Mouse (Mus musculus): ENCODE data around the gene Slc22a4. TPM values are rescaled to one million over a fixed set of nuclear protein-coding genes. Genes with fewer than 3 reads are reported as not detected.

The Slc22a4 gene
- total and polyA plus RNA-seq, 3 experiments, result 3.5 to 5.8 TPM; not detected in 1

DNA sequence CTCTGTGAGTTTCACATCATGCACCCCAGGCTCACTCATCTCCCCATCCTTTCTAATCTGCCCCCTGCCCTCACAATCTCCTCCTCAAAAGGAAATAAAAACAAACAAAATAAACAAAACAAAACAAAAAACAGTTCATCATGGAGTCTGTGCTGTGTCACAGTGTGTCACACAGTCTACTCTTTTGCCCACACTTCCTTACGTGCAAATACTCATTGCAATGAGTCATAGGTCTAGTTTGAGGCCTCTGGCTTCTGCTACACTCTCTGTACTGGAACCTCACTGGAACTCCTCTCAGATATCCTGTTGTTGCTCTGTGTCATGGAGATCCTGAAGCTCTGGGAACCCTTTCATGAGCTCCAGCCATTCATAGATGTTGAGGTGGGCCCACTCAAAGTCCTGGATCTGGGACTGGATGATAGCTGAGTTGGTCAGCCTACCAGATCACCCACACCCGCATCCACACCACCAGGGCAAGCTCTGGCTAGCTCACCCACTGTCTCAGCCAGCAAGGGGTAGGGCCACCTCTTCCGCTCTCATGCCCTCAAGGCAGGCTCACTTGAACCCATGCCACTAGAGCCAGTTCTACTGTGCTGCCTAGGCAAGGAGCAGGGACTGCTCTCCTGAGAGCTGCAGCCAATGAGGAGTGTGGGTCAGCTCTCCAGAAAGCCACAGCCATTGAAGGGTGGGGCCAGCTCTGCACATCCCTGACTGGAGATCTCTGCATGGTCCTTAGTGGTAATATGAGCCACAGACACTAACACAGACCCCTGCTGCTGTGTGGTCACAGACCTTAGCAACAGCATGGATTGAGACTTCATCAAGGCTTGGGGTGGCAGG is 8.8 kb downstream of the Slc22a4 start:
- no peaks in the 10 kb centered on the region for H3K79me2 ChIP-seq (ENCODE audit: control insufficient read depth, insufficient read depth, low read length, poor library complexity)
- peaks cover 0 to 3% of the 10 kb centered on the region in 2 experiments; a peak in 2 of 4 replicates for H3K36me3 ChIP-seq (ENCODE audit: control insufficient read depth in 1 of 2, insufficient read depth in 2 of 2, low read length in 2 of 2)
- H3K27ac ChIP-seq (ENCODE audit: control insufficient read depth, low read depth, low read length), result no peak overlapping the region
- H3K4me1 ChIP-seq (ENCODE audit: control insufficient read depth in 1 of 2, insufficient read depth in 2 of 2, low read length in 2 of 2), result peaks cover 0 to 3% of the 10 kb centered on the region in 2 experiments; a peak in 3 of 4 replicates
- no peak for TF ChIP-seq NELFE (IDR thresholded peaks at IDR 0.05; ENCODE audit: low read depth, low read length)
- TF ChIP-seq MAZ (IDR thresholded peaks at IDR 0.05; ENCODE audit: low read depth, low read length), result no peak
- TF ChIP-seq CTCF (IDR thresholded peaks at IDR 0.05 in 2 of 3, conservative IDR thresholded peaks at IDR 0.05 in 1 of 3; ENCODE audit: control insufficient read depth in 1 of 3, insufficient read depth in 1 of 3, low read depth in 2 of 3, low read length in 3 of 3, poor library complexity in 1 of 3, severe bottlenecking in 1 of 3), result no peak
- no peak for TF ChIP-seq ETS1 (IDR thresholded peaks at IDR 0.05; ENCODE audit: low read depth, low read length)
- TF ChIP-seq POLR2A (IDR thresholded peaks at IDR 0.05; ENCODE audit: control insufficient read depth in 1 of 2, insufficient read depth in 1 of 2, low read depth in 1 of 2, low read length in 2 of 2, poor library complexity in 1 of 2), result no peak
- no peak for TF ChIP-seq ELF1 (IDR thresholded peaks at IDR 0.05; ENCODE audit: low read depth, low read length)
- no peak for TF ChIP-seq MAFK (IDR thresholded peaks at IDR 0.05; ENCODE audit: borderline replicate concordance, low read depth, low read length)
- TF ChIP-seq POLR2AphosphoS5 (IDR thresholded peaks at IDR 0.05; ENCODE audit: borderline replicate concordance, low read depth, low read length), result no peak
- TF ChIP-seq EP300 (IDR thresholded peaks at IDR 0.05; ENCODE audit: low read depth in 1 of 2, low read length in 2 of 2), result no peak
- no peak for TF ChIP-seq GATA1 (IDR thresholded peaks at IDR 0.05; ENCODE audit: low read depth, low read length)
- TF ChIP-seq RCOR1 (IDR thresholded peaks at IDR 0.05; ENCODE audit: low read depth, low read length), result no peak
- TF ChIP-seq SIN3A (IDR thresholded peaks at IDR 0.05; ENCODE audit: low read length), result no peak
- TF ChIP-seq JUND (IDR thresholded peaks at IDR 0.05; ENCODE audit: low read depth, low read length), result no peak
- TF ChIP-seq MYC (IDR thresholded peaks at IDR 0.05; ENCODE audit: low read depth, low read length), result no peak
- no peak for TF ChIP-seq ZMIZ1 (IDR thresholded peaks at IDR 0.05; ENCODE audit: low read depth, low read length)
- TF ChIP-seq MAX (IDR thresholded peaks at IDR 0.05; ENCODE audit: low read length), result no peak
- TF ChIP-seq TBP (IDR thresholded peaks at IDR 0.05; ENCODE audit: low read depth, low read length), result no peak
- no peak for TF ChIP-seq E2F4 (IDR thresholded peaks at IDR 0.05; ENCODE audit: borderline replicate concordance, low read depth, low read length)
- no peak for TF ChIP-seq CHD1 (IDR thresholded peaks at IDR 0.05; ENCODE audit: low read depth, low read length)
- H3K4me3 ChIP-seq (ENCODE audit: control insufficient read depth in 1 of 2, insufficient read depth in 1 of 2, low read depth in 2 of 2, low read length in 2 of 2), result no peak overlapping the region
- no peaks in the 10 kb centered on the region for H3K9me3 ChIP-seq (replicated peaks; ENCODE audit: insufficient read depth, low read length)
- DNase-seq (ENCODE audit: low read depth, low spot score), result no peak
- H3K27me3 ChIP-seq (ENCODE audit: control insufficient read depth in 1 of 2, insufficient read depth in 2 of 2, low read length in 2 of 2), result no peaks in the 10 kb centered on the region
- no peak overlapping the region for H3K9ac ChIP-seq (ENCODE audit: control insufficient read depth, low read depth, low read length, poor library complexity, severe bottlenecking)

DNA sequence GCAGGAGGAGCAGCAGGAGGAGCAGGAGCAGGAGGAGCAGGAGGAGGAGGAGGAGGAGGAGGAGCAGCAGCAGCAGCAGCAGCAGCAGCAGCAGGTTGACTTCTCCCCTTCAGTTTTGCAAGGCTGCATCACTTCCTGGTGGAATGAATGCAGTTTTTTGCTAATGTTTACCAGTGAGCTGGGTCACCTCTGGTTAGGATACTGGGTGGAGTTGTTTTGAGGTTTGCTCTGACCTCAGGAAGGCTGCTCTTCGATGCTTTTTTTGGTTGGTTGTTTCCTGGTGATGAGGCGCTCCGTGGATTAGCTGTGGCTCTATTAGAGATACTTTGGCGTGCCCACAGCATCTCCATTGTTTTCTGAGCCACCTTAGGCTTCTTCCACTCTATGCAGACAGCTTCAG is 10.3 kb downstream of the Slc22a4 start:
- no peaks in the 10 kb centered on the region for H3K4me1 ChIP-seq (ENCODE audit: control insufficient read depth in 1 of 2, insufficient read depth in 2 of 2, low read length in 2 of 2)

More for the DNA sequence above, 10.3 kb downstream of the Slc22a4 start:
- Histone ChIP-seq H3K9me3 (replicated peaks; ENCODE audit: insufficient read depth, low read length) (no peaks in the 10 kb centered on the region), H3K36me3 (ENCODE audit: control insufficient read depth in 1 of 2, insufficient read depth in 2 of 2, low read length in 2 of 2) (no peaks in the 10 kb centered on the region), H3K27ac (ENCODE audit: control insufficient read depth, low read depth, low read length) (no peak overlapping the region), H3K79me2 (ENCODE audit: control insufficient read depth, insufficient read depth, low read length, poor library complexity) (no peaks in the 10 kb centered on the region), H3K27me3 (ENCODE audit: control insufficient read depth in 1 of 2, insufficient read depth in 2 of 2, low read length in 2 of 2) (no peaks in the 10 kb centered on the region), H3K9ac (ENCODE audit: control insufficient read depth, low read depth, low read length, poor library complexity, severe bottlenecking) (no peak overlapping the region), H3K4me3 (ENCODE audit: control insufficient read depth in 1 of 2, insufficient read depth in 1 of 2, low read depth in 2 of 2, low read length in 2 of 2) (no peak overlapping the region)
- no peak for DNase-seq (ENCODE audit: low read depth, low spot score)
- no peak for TF ChIP-seq ZMIZ1 (IDR thresholded peaks at IDR 0.05; ENCODE audit: low read depth, low read length)
